Mouse (Mus musculus): ENCODE measurements around the gene Vmn1r111. TPM values are rescaled to one million over a fixed set of nuclear protein-coding genes. Genes with fewer than 3 reads are reported as not detected.
"Not testable (repeated sequence)": the region's sequence is repeated elsewhere in the genome, so short reads cannot be mapped to it uniquely, and the experiment has no call there.

Vmn1r111 gene
- not detected in 2 replicates for polyA plus RNA-seq (2016; fragmentation: Nextera tagmentation; extraction: Ambion mirVana)

- H3K27me3 ChIP-seq; ATAC-seq (ENCODE audit: insufficient number of reproducible peaks, insufficient read depth, low FRiP score, low TSS enrichment); H3K9ac ChIP-seq; H3K36me3 ChIP-seq; H3K27ac ChIP-seq; H3K9me3 ChIP-seq; H3K4me3 ChIP-seq; H3K4me1 ChIP-seq; H3K4me2 ChIP-seq (replicated peaks): not testable (repeated sequence)
- no CpG with 5 or more reads among the region's 2 CpGs for WGBS
Observed at GRCm38 (mm10) chr7:20703116-20703515, at the start of gene Vmn1r111. TSS of gene Vmn1r111 (minus strand) at chr7:20703216.

DNA sequence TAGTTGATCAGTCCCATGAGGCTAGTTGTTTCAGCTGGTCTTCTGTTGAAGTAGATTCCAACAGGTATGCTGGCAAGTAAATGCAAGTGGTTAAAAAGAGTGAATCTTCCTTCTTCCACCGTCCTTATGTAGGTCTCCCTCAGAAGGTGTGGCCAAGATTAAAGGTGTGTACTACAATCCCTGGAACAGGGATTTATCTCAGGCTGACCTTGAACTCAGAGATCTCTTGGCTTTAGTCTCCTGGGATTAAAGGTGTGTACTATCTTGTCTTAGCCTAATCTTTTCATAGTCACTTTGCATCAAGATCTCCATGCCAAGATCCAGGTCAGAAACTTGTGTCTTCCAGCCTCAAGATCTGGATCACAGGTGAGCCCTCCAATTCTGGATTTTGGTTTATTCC, 27.5 kb upstream of the Vmn1r111 start, which contains the start of gene Gm10668:
Gene Gm10668, minus strand, starts transcription at position 101 of the 400 bp plus-strand sequence.
- not testable (repeated sequence) for H3K4me3 ChIP-seq; H3K27ac ChIP-seq; H3K36me3 ChIP-seq; H3K4me2 ChIP-seq (replicated peaks); H3K27me3 ChIP-seq; ATAC-seq (ENCODE audit: insufficient number of reproducible peaks, insufficient read depth, low FRiP score, low TSS enrichment); H3K9ac ChIP-seq; H3K4me1 ChIP-seq; H3K9me3 ChIP-seq
- no CpG with 5 or more reads among the region's 1 CpGs for WGBS

DNA sequence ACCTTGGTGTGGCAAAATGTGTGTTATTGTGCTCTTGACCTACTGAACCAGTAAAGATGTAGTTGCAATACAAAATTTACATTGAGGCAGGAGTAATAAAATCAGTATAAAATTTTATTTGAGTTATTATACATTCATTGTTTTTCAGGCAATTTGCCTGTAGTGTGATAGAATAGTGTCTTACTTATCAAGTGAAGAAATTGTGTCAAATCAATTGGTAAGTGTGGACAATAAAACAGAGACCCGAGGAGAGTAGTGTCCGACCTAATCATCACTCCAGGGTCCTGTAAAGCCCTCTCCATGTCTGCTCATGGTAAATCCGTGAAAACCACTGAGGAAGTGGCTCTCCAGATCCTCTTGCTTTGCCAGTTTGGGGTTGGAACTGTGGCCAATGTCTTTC, 34.4 kb downstream of the Vmn1r111 start, which contains the start of gene Vmn1r107:
Gene Vmn1r107, plus strand, starts transcription at position 301 of the 400 bp plus-strand sequence.
- H3K27me3 ChIP-seq; H3K9ac ChIP-seq; H3K4me1 ChIP-seq; ATAC-seq (ENCODE audit: insufficient number of reproducible peaks, insufficient read depth, low FRiP score, low TSS enrichment); H3K4me2 ChIP-seq (replicated peaks); H3K9me3 ChIP-seq; H3K27ac ChIP-seq; H3K36me3 ChIP-seq; H3K4me3 ChIP-seq: not testable (repeated sequence)
- no CpG with 5 or more reads among the region's 3 CpGs for WGBS

Other genes with a start within 250 kb of the Vmn1r111 start
- not detected in 2 replicates for gene Gm10670, start 228.3 kb downstream of the Vmn1r111 start, polyA plus RNA-seq (2016; fragmentation: Nextera tagmentation; extraction: Ambion mirVana)
- gene Vmn1r103, start 192.7 kb downstream of the Vmn1r111 start, polyA plus RNA-seq (2016; fragmentation: Nextera tagmentation; extraction: Ambion mirVana) = not detected in 2 replicates
- not detected in 2 replicates for gene Vmn1r104, start 169.4 kb downstream of the Vmn1r111 start, polyA plus RNA-seq (2016; fragmentation: Nextera tagmentation; extraction: Ambion mirVana)
- gene Gm5726, start 157.5 kb downstream of the Vmn1r111 start, polyA plus RNA-seq (2016; fragmentation: Nextera tagmentation; extraction: Ambion mirVana) = not detected in 2 replicates
- not detected in 2 replicates for gene Gm4141, start 127.0 kb downstream of the Vmn1r111 start, polyA plus RNA-seq (2016; fragmentation: Nextera tagmentation; extraction: Ambion mirVana)
- gene Gm4513, start 104.2 kb downstream of the Vmn1r111 start, polyA plus RNA-seq (2016; fragmentation: Nextera tagmentation; extraction: Ambion mirVana) = not detected in 2 replicates
- not detected in 2 replicates for gene Vmn1r107, start 34.3 kb downstream of the Vmn1r111 start, polyA plus RNA-seq (2016; fragmentation: Nextera tagmentation; extraction: Ambion mirVana)
- gene Gm10668, start 27.4 kb upstream of the Vmn1r111 start, polyA plus RNA-seq (2016; fragmentation: Nextera tagmentation; extraction: Ambion mirVana) = not detected in 2 replicates
- gene Vmn1r112, start 68.0 kb upstream of the Vmn1r111 start, polyA plus RNA-seq (2016; fragmentation: Nextera tagmentation; extraction: Ambion mirVana) = not detected in 2 replicates
- not detected in 2 replicates for gene Vmn1r113, start 84.1 kb upstream of the Vmn1r111 start, polyA plus RNA-seq (2016; fragmentation: Nextera tagmentation; extraction: Ambion mirVana)
- not detected in 2 replicates for gene Vmn1r114, start 109.0 kb upstream of the Vmn1r111 start, polyA plus RNA-seq (2016; fragmentation: Nextera tagmentation; extraction: Ambion mirVana)
- gene Vmn1r115, start 141.8 kb upstream of the Vmn1r111 start, polyA plus RNA-seq (2016; fragmentation: Nextera tagmentation; extraction: Ambion mirVana) = not detected in 2 replicates
- gene Vmn1r116, start 169.0 kb upstream of the Vmn1r111 start, polyA plus RNA-seq (2016; fragmentation: Nextera tagmentation; extraction: Ambion mirVana) = not detected in 2 replicates
- gene Vmn1r117, start 180.9 kb upstream of the Vmn1r111 start, polyA plus RNA-seq (2016; fragmentation: Nextera tagmentation; extraction: Ambion mirVana) = not detected in 2 replicates
- gene Vmn1r118, start 209.1 kb upstream of the Vmn1r111 start, polyA plus RNA-seq (2016; fragmentation: Nextera tagmentation; extraction: Ambion mirVana) = not detected in 2 replicates

Measured in embryonic facial prominence, embryonic 12.5 days (tissue).